Mouse (Mus musculus) hindbrain, embryonic 16.5 days (tissue): ENCODE results near the gene C1qtnf2. TPM values are rescaled to one million over a fixed set of nuclear protein-coding genes. Genes with fewer than 3 reads are reported as not detected.

Source experiments
- ATAC-seq: fragments of 200-750 bp; cut with Nextera tagmentation; 2 replicates; pipeline ENCODE4 v1.8.0; 2017; ENCODE audit warnings: moderate TSS enrichment, moderate library complexity
- H3K27ac ChIP-seq: fragments of 300-500 bp; sonication (generic); 2 replicates; pipeline ENCODE4 v1.5.1; 2014; ENCODE audit warnings: low read depth, mild to moderate bottlenecking, control low read depth, low read length, moderate library complexity
- H3K27me3 ChIP-seq: fragments of 300-500 bp; sonication (generic); replicated peaks from 2 replicates; pipeline ENCODE4 v1.6.1; 2014; ENCODE audit warnings: low read length; ENCODE audit not compliant: control insufficient read depth, insufficient read depth
- H3K36me3 ChIP-seq: fragments of 300-500 bp; sonication (generic); 2 replicates; pipeline ENCODE4 v1.6.1; 2014; ENCODE audit warnings: mild to moderate bottlenecking, low read length, moderate library complexity, mixed read lengths; ENCODE audit not compliant: control insufficient read depth, insufficient read depth
- H3K4me1 ChIP-seq: fragments of 300-500 bp; sonication (generic); 2 replicates; pipeline ENCODE4 v1.6.1; 2014; ENCODE audit warnings: low read depth, low read length; ENCODE audit not compliant: control insufficient read depth, insufficient read depth
- H3K4me2 ChIP-seq: fragments of 300-500 bp; sonication (generic); 2 replicates; pipeline ENCODE4 v1.6.1; 2014; ENCODE audit warnings: mild to moderate bottlenecking, low read length, control low read depth, moderate library complexity
- H3K4me3 ChIP-seq: fragments of 300-500 bp; sonication (generic); 2 replicates; pipeline ENCODE4 v1.5.1; 2014; ENCODE audit warnings: mild to moderate bottlenecking, low read length, control low read depth, moderate library complexity
- H3K9ac ChIP-seq: fragments of 300-500 bp; sonication (generic); 2 replicates; pipeline ENCODE4 v1.6.1; 2014; ENCODE audit warnings: low read depth, mild to moderate bottlenecking, control low read depth, low read length, moderate library complexity
- H3K9me3 ChIP-seq: fragments of 300-500 bp; sonication (generic); 2 replicates; pipeline ENCODE4 v1.6.1; 2014; ENCODE audit warnings: mild to moderate bottlenecking, low read length, moderate library complexity; ENCODE audit not compliant: control insufficient read depth
- WGBS: fragments of 180-500 bp; shearing (Covaris S2); extraction: QIAGEN DNeasy Blood & Tissue Kit; methylation state at CpG from one replicate; pipeline ENCODE4 v1.1.7; 2014; 5-methylcytosine and 5-hydroxymethylcytosine counted together
- polyA plus RNA-seq: library from polyadenylated mRNA; unstranded; fragments of >200 nt; fragmentation: Nextera tagmentation; extraction: Ambion mirVana; gene quantifications from 2 replicates; pipeline ENCODE4 v1.2.1, GENCODE M21; 2015

The C1qtnf2 gene
- polyA plus RNA-seq, 1 experiment from 2014 or later, result 16.6 TPM

DNA sequence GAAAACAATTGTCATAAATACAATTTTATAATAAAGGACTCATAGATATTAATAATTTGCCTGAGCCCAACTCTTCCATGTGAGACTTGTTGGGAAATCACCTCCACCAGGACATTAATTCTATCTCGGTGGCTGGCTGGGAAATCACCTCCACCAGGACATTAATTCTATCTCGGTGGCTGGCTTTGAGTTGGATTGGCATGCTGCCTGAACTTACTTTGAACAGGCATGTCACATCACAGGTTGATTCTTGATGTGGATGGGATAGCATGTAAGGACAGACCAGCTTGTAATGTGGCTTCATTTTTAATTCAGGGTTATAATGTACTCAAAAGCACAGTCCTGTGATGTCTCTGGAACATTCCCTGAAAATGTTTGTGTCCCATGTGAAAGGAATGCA lies 24.2 kb upstream of the C1qtnf2 start:
- H3K9me3 ChIP-seq, result no peaks in the 10 kb centered on the region
- H3K36me3 ChIP-seq, result peaks cover 22% of the 10 kb centered on the region
- H3K27ac ChIP-seq, result no peak overlapping the region
- H3K4me2 ChIP-seq, result no peak overlapping the region
- H3K27me3 ChIP-seq, result no peaks in the 10 kb centered on the region
- ATAC-seq, result no peak
- H3K4me1 ChIP-seq, result no peaks in the 10 kb centered on the region
- no peak overlapping the region for H3K4me3 ChIP-seq
- WGBS, result 84% methylated on average over 2 of the region's 2 CpGs
- H3K9ac ChIP-seq, result no peak overlapping the region

DNA sequence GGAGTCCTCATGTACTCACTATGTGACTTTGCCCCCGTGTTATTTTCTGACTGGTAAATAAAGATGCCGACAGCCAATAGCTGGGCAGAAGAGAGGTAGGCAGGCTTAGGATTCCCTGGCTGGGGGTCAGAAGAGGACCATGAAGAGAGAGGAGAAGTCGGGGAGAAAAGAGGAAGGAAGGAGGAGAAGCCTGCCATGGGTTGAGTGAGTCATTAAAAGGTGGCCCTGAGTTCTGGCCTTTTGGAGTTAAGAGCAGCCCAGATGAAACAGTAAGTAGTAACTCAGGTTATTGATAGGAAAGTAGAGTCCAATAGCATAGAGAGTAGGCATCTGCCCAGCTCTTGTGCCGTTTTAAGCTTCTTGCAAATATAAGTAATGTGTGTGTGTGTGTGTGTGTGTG lies 22.8 kb upstream of the C1qtnf2 start:
- no peaks in the 10 kb centered on the region for H3K4me1 ChIP-seq
- H3K9ac ChIP-seq, result no peak overlapping the region
- no peak overlapping the region for H3K27ac ChIP-seq
- WGBS, result 75% methylated on average over 4 of the region's 4 CpGs
- no peak overlapping the region for H3K4me2 ChIP-seq
- no peak for ATAC-seq
- H3K27me3 ChIP-seq, result no peaks in the 10 kb centered on the region
- no peak overlapping the region for H3K4me3 ChIP-seq
- H3K9me3 ChIP-seq, result no peaks in the 10 kb centered on the region
- peaks cover 9% of the 10 kb centered on the region for H3K36me3 ChIP-seq

DNA sequence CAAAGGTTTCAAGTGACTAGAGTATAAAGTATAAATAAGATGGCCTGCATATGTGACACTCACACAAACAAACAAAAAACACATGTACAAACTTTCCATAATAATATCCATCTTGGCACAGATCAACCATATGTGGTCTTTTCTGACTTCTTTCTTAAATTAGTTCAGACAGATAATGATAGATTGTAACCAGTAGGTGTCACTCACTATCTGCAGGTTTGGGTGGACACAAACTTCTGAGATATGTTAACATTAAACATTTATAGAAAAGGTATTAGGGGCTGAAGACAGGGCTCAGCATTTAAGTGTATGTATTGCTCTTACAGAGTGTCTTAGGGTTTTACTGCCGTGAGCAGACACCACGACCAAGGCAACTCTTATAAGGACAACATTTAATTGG lies 21.8 kb upstream of the C1qtnf2 start:
- no peak overlapping the region for H3K27ac ChIP-seq
- H3K4me3 ChIP-seq, result no peak overlapping the region
- 73% methylated on average over 2 of the region's 2 CpGs for WGBS
- H3K9ac ChIP-seq, result no peak overlapping the region
- no peaks in the 10 kb centered on the region for H3K4me1 ChIP-seq
- no peaks in the 10 kb centered on the region for H3K27me3 ChIP-seq
- no peak overlapping the region for H3K4me2 ChIP-seq
- no peak for ATAC-seq
- H3K36me3 ChIP-seq, result peaks cover 3% of the 10 kb centered on the region
- H3K9me3 ChIP-seq, result no peaks in the 10 kb centered on the region

DNA sequence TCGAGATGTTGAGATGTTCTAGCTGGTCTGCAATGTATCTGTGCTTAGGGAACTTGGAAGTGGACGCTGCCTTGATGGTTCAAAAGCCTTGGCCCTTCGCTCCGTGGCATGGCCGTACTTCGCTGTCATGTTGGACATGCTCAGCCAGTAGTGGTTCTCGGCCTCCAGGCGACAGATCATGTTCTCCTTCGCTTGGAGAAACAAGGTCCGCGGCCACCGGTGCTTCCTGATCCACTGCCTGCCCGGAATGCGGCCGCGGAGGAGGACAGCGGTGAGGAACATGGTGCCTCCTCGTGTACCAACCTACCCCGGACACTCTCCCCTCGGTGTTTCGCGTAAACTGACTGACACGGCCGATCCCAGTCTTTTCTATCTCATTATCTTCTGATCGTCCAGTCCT lies 10.9 kb upstream of the C1qtnf2 start:
- H3K9me3 ChIP-seq, result peaks cover 4% of the 10 kb centered on the region; the same call in 1 of the 2 replicates
- WGBS, result 93% methylated on average over 25 of the region's 25 CpGs

DNA sequence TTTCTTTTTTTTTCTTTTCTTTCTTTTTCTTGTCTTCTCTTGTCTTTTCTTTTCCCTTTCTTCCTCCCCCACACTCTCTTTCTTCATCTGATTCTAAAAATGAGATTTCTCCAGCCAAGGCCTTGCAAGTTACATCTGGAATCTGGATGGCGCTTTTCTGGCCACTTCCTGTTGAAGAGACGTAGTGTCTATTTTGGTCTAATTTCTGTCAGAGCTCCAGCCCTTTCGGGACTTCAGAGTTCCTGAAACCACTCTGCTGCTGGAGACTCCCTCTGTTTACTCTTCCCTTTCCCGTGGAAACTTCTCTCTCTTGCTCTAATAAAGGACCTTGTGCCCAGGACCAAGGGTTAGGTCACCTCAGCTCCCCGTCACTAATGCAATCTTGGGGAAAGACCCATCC lies 4.0 kb upstream of the C1qtnf2 start:
- Histone ChIP-seq H3K4me3 (no peak overlapping the region), H3K9me3 (peaks cover 2% of the 10 kb centered on the region; the same call in 1 of the 2 replicates), H3K36me3 (no peaks in the 10 kb centered on the region), H3K4me1 (peaks cover 12% of the 10 kb centered on the region), H3K27ac (no peak overlapping the region), H3K9ac (no peak overlapping the region), H3K4me2 (no peak overlapping the region), H3K27me3 (no peaks in the 10 kb centered on the region)
- no peak for ATAC-seq
- WGBS, result 73% methylated on average over 5 of the region's 5 CpGs

More for the DNA sequence above, 10.9 kb upstream of the C1qtnf2 start:
- no peak overlapping the region for H3K4me2 ChIP-seq
- H3K27me3 ChIP-seq, result no peaks in the 10 kb centered on the region
- H3K9ac ChIP-seq, result no peak overlapping the region
- H3K27ac ChIP-seq, result no peak overlapping the region
- H3K4me1 ChIP-seq, result no peaks in the 10 kb centered on the region
- no peak overlapping the region for H3K4me3 ChIP-seq
- H3K36me3 ChIP-seq, result no peaks in the 10 kb centered on the region
- no peak for ATAC-seq

DNA sequence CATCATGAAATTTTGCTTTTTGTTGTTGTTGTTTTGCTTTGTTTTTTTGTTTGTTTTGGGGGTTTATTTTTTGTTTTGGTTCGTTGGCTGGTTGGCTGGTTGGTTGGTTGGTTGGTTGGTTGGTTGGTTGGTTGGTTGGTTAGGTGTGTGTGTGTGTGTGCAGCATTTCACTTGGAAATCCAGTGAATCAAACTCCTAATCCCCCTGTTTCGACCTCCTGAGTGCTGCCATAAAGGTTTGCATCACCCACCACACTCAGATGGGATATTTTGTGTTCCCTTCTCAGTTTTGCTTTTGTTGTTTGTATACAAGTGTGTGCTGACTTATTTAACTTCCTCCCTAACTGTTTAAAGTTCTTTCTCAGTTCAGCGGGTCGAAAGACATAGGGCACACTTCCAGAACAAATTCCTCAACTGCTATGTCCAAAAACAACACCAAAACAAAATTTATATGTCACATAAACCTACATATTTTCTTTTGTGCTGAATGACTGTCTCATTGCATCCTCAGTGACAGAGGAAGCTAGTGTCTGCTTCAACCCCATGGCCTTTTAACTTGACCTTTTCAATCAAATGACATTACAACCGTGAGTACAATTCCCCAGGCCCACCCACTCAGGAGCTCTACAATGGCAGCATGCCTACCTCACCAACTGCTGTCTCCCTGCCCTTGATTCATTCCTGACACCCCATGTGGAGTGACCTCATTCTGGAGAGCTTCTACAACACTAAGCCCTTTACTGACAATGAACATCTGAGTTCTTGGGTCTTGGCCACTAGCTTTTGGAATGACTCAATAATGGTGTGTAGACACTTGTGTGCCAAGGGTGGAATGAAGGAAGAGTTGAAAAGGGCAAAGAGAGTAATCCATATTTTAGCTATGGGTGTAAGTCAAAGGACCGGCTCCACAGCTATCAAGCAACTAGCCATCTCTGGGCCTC lies 2.9 kb upstream of the C1qtnf2 start:
- no peak overlapping the region for H3K4me3 ChIP-seq
- ATAC-seq, result no peak
- H3K9ac ChIP-seq, result no peak overlapping the region

DNA sequence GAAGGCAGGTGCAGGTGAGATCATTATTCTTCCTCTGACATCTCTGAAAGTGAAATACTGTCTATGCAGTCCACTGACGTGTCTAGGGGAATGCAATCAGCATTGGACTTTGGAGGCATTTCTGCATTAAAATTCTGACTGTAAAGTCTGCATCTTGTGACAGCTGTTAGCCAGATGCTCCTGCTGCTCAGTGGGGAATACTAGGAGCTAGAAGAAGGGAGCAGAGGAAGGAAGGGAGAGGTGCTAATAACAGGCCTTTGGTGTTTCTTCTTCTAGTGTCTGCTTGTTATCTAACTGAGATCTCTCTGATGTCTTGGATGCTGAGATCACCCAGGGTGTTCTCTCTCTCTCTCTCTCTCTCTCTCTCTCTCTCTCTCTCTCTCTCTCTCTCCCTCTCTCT lies 961 bp upstream of the C1qtnf2 start:
- ATAC-seq, result no peak
- no peaks in the 10 kb centered on the region for H3K27me3 ChIP-seq
- WGBS, result 49% methylated on average over 1 of the region's 1 CpGs
- H3K4me2 ChIP-seq, result no peak overlapping the region
- no peaks in the 10 kb centered on the region for H3K36me3 ChIP-seq
- no peak overlapping the region for H3K4me3 ChIP-seq
- no peaks in the 10 kb centered on the region for H3K9me3 ChIP-seq
- no peak overlapping the region for H3K27ac ChIP-seq
- peaks cover 12% of the 10 kb centered on the region for H3K4me1 ChIP-seq
- H3K9ac ChIP-seq, result no peak overlapping the region

More for the DNA sequence above, 2.9 kb upstream of the C1qtnf2 start:
- peaks cover 12% of the 10 kb centered on the region for H3K4me1 ChIP-seq
- no peaks in the 10 kb centered on the region for H3K36me3 ChIP-seq
- peaks cover 2% of the 10 kb centered on the region; the same call in 1 of the 2 replicates for H3K9me3 ChIP-seq
- H3K4me2 ChIP-seq, result no peak overlapping the region
- H3K27ac ChIP-seq, result no peak overlapping the region
- 65% methylated on average over 6 of the region's 6 CpGs for WGBS
- H3K27me3 ChIP-seq, result no peaks in the 10 kb centered on the region

DNA sequence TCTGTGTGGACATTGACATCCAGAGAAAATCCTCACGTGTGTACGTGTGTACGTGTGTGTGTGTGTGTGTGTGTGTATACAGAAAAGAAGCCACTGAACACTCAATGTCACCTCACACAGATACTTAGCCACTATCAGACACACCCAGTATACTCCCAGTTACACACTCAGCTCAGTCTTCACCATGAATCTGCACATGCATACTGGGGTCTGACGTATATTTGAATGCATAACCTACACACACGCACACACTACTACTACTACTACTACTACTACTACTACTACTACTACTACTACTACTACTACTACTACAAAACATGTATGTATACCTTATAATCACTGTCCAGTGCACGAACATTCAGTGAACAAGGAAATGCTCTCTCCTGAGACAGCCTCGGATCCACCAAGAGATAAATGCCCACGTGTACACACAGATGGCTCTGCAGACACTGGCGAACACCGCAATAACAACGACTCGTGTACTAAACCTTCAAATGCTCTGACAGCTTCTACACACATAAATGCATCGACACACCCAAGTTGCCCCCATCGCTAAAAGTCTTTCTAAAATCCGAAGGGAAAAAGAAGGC lies 346 bp upstream of the C1qtnf2 start:
- peak; percentile 58 for ATAC-seq
- Histone ChIP-seq H3K4me2 (peak overlapping the region; percentile 78), H3K27ac (no peak overlapping the region), H3K27me3 (no peaks in the 10 kb centered on the region), H3K36me3 (no peaks in the 10 kb centered on the region), H3K4me3 (peak overlapping the region; percentile 42), H3K9me3 (no peaks in the 10 kb centered on the region), H3K4me1 (peaks cover 12% of the 10 kb centered on the region), H3K9ac (peak overlapping the region; percentile 58)
- WGBS, result 50% methylated on average over 15 of the region's 15 CpGs

DNA sequence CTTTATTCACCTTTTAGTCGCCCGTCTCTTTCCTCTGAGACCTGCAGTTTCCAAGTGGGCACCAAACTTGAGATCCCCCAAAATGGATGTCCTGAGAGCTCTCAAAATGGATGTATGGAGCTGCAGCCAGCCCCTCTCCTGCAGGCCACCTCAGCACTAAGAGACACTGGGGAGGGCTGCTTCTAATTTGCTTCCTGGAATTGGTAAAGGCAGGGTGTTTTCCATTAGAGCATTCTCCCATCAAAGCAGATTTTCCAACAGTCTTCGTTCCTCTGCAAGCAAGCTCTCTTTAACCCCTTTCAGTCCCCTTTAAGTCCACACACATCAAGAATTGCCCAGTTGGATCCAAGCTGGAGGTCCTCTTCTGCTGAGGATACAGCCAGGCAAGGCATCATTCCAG lies 5.3 kb downstream of the C1qtnf2 start:
- no peak overlapping the region for H3K27ac ChIP-seq
- no peaks in the 10 kb centered on the region for H3K27me3 ChIP-seq
- H3K9ac ChIP-seq, result no peak overlapping the region
- no peaks in the 10 kb centered on the region for H3K36me3 ChIP-seq
- no peak overlapping the region for H3K4me2 ChIP-seq
- ATAC-seq, result no peak
- no peaks in the 10 kb centered on the region for H3K9me3 ChIP-seq
- H3K4me1 ChIP-seq, result peaks cover 5% of the 10 kb centered on the region
- 92% methylated on average over 3 of the region's 3 CpGs for WGBS
- H3K4me3 ChIP-seq, result no peak overlapping the region
